Mouse (Mus musculus): ENCODE data around the gene Elf4. TPM values are rescaled to one million over a fixed set of nuclear protein-coding genes. Genes with fewer than 3 reads are reported as not detected.

The Elf4 gene
- polyA plus RNA-seq, 1 experiment = 0.06 TPM

- H3K36me3 ChIP-seq (ENCODE audit: control insufficient read depth) = peaks cover 96% of the 10 kb centered on the region
- TF ChIP-seq GATA1 (IDR thresholded peaks at IDR 0.05; ENCODE audit: low read length) = no peak
- no peak for TF ChIP-seq TAL1 (IDR thresholded peaks at IDR 0.05; ENCODE audit: low read length)
- no peak overlapping the region for H3K4me3 ChIP-seq (replicated peaks)
- H3K27me3 ChIP-seq (ENCODE audit: control insufficient read depth) = no peaks in the 10 kb centered on the region
- no peaks in the 10 kb centered on the region for H3K4me1 ChIP-seq (ENCODE audit: control insufficient read depth)
- H3K9me3 ChIP-seq (ENCODE audit: control insufficient read depth, low read length) = no peaks in the 10 kb centered on the region
These were observed 96.9 kb downstream of the Elf4 start for GRCm38 (mm10) chrX:48365836-48366577.

Other genes with a start within 250 kb of the Elf4 start
- gene Utp14a, start 206.3 kb downstream of the Elf4 start, polyA plus RNA-seq (2012) = 0.34 and 0.51 TPM in 2 replicates
- gene Bcorl1, start 121.8 kb downstream of the Elf4 start, polyA plus RNA-seq (2012) = 1.6 and 1.9 TPM in 2 replicates
- 0.25 and 0.31 TPM in 2 replicates for gene Aifm1, start 50.4 kb upstream of the Elf4 start, polyA plus RNA-seq (2012)
- not detected in 2 replicates for gene Rab33a, start 56.2 kb upstream of the Elf4 start, polyA plus RNA-seq (2012)
- gene Zfp280c, start 131.4 kb upstream of the Elf4 start, polyA plus RNA-seq (2012) = not detected in 2 replicates
- gene Slc25a14, start 160.3 kb upstream of the Elf4 start, polyA plus RNA-seq (2012) = 0.02 TPM in 1 of 2 replicates, not detected in the other
- not detected in 2 replicates for gene Gpr119, start 211.3 kb upstream of the Elf4 start, polyA plus RNA-seq (2012)
- 3.3 and 3.9 TPM in 2 replicates for gene Rbmx2, start 231.9 kb upstream of the Elf4 start, polyA plus RNA-seq (2012)